Mouse (Mus musculus) lung, postnatal 4 days (tissue): ENCODE measurements around the gene Farsb.
"Not testable (repeated sequence)": the region's sequence is repeated elsewhere in the genome, so short reads cannot be mapped to it uniquely, and the experiment has no call there.

Source experiments
- DNase-seq, 2 experiments: peaks; one replicate each; pipeline ENCODE4 v3.0.0; 2021

Farsb gene

GRCm38 (mm10) chr1:78488752-78489492 lies at the start of gene Farsb:
Gene Farsb (minus strand): TSS chr1:78488897.
- DNase-seq: peak; percentile 92 to 93

- DNase-seq: no peak
Observed at GRCm38 (mm10) chr1:78538396-78538795, 49.7 kb upstream of the Farsb start.

- peak; percentile 62 to 73 for DNase-seq
Observed at GRCm38 (mm10) chr1:78537494-78538010, 48.9 kb upstream of the Farsb start.

GRCm38 (mm10) chr1:78536310-78537164 lies 47.8 kb upstream of the Farsb start:
- peak; percentile 69 to 77 for DNase-seq

GRCm38 (mm10) chr1:78534428-78535150 lies 45.9 kb upstream of the Farsb start:
- DNase-seq: no peak

GRCm38 (mm10) chr1:78532184-78532800 lies 43.6 kb upstream of the Farsb start:
- peak; percentile 36 to 72 for DNase-seq

GRCm38 (mm10) chr1:78530500-78531215 lies 42.0 kb upstream of the Farsb start:
- DNase-seq: no peak

GRCm38 (mm10) chr1:78529011-78529410 lies 40.3 kb upstream of the Farsb start:
- DNase-seq: no peak

GRCm38 (mm10) chr1:78528356-78528755 lies 39.7 kb upstream of the Farsb start:
- no peak for DNase-seq

- peak; percentile 37 to 66 for DNase-seq
Observed at GRCm38 (mm10) chr1:78525189-78525886, 36.6 kb upstream of the Farsb start.

- no peak for DNase-seq
Observed at GRCm38 (mm10) chr1:78518907-78519306, 30.2 kb upstream of the Farsb start.

- no peak for DNase-seq
Observed at GRCm38 (mm10) chr1:78512756-78513155, 24.1 kb upstream of the Farsb start.

GRCm38 (mm10) chr1:78511621-78512160 lies 23.0 kb upstream of the Farsb start, which contains the start of gene BC035947:
Gene BC035947 (minus strand): TSS chr1:78512158.
- peak; percentile 24 to 43 for DNase-seq

GRCm38 (mm10) chr1:78510862-78511261 lies 22.2 kb upstream of the Farsb start, which contains the start of gene Mogat1:
Gene Mogat1 (plus strand): TSS chr1:78510991.
- no peak for DNase-seq

GRCm38 (mm10) chr1:78507137-78507536 lies 18.4 kb upstream of the Farsb start:
- DNase-seq: no peak

- DNase-seq: no peak
Observed at GRCm38 (mm10) chr1:78502527-78502926, 13.8 kb upstream of the Farsb start.

GRCm38 (mm10) chr1:78501856-78502255 lies 13.2 kb upstream of the Farsb start:
- DNase-seq: not testable (repeated sequence)

GRCm38 (mm10) chr1:78501036-78501435 lies 12.3 kb upstream of the Farsb start:
- DNase-seq: no peak

GRCm38 (mm10) chr1:78490143-78490542 lies 1.4 kb upstream of the Farsb start:
- no peak for DNase-seq

- no peak for DNase-seq
Observed at GRCm38 (mm10) chr1:78488427-78488751, 308 bp downstream of the Farsb start.

- no peak for DNase-seq
Observed at GRCm38 (mm10) chr1:78484361-78484760, 4.3 kb downstream of the Farsb start.
